Mouse (Mus musculus) midbrain, postnatal 0 days (tissue): ENCODE measurements around the gene Casq2. TPM values are rescaled to one million over a fixed set of nuclear protein-coding genes. Genes with fewer than 3 reads are reported as not detected.
"Not testable (repeated sequence)": the region's sequence is repeated elsewhere in the genome, so short reads cannot be mapped to it uniquely, and the experiment has no call there.

ENCODE experiments used
- ATAC-seq: fragments of 200-750 bp; cut with Nextera tagmentation; 2 replicates; pipeline ENCODE4 v1.8.0; 2017; ENCODE audit warnings: moderate number of reproducible peaks, mild to moderate bottlenecking, moderate TSS enrichment, moderate library complexity; ENCODE audit not compliant: low FRiP score
- DNase-seq: peaks from one replicate; pipeline ENCODE4 v3.0.0-alpha.2; 2015; ENCODE audit warnings: low spot score
- H3K27ac ChIP-seq: fragments of 300-500 bp; sonication (generic); 2 replicates; pipeline ENCODE4 v1.5.1; 2014; ENCODE audit warnings: low read depth, mild to moderate bottlenecking, low read length, mixed read lengths
- H3K27me3 ChIP-seq: fragments of 300-500 bp; sonication (generic); 2 replicates; pipeline ENCODE4 v1.6.1; 2014; ENCODE audit warnings: low read length, control low read depth, mixed read lengths; ENCODE audit not compliant: insufficient read depth
- H3K36me3 ChIP-seq: fragments of 300-500 bp; sonication (generic); 2 replicates; pipeline ENCODE4 v1.6.1; 2014; ENCODE audit warnings: low read length, control low read depth, mixed read lengths; ENCODE audit not compliant: insufficient read depth
- H3K4me1 ChIP-seq: fragments of 300-500 bp; sonication (generic); 2 replicates; pipeline ENCODE4 v1.6.1; 2014; ENCODE audit warnings: mild to moderate bottlenecking, control low read depth, antibody characterized with exemption, low read length, mixed read lengths; ENCODE audit not compliant: insufficient read depth
- H3K4me2 ChIP-seq: fragments of 300-500 bp; sonication (generic); 2 replicates; pipeline ENCODE4 v1.6.1; 2014; ENCODE audit warnings: low read depth, mild to moderate bottlenecking, low read length, mixed read lengths; ENCODE audit not compliant: poor library complexity, severe bottlenecking
- H3K4me3 ChIP-seq: fragments of 300-500 bp; sonication (generic); 2 replicates; pipeline ENCODE4 v1.5.1; 2014; ENCODE audit warnings: low read depth, mild to moderate bottlenecking, low read length, moderate library complexity
- H3K9ac ChIP-seq: fragments of 300-500 bp; sonication (generic); replicated peaks from 2 replicates; pipeline ENCODE4 v1.6.1; 2014; ENCODE audit warnings: mild to moderate bottlenecking, low read length, moderate library complexity, mixed read lengths; ENCODE audit not compliant: poor library complexity, severe bottlenecking
- H3K9me3 ChIP-seq: fragments of 300-500 bp; sonication (generic); 2 replicates; pipeline ENCODE4 v1.6.1; 2016; ENCODE audit warnings: low read length, control low read depth
- CTCF ChIP-seq: IDR thresholded peaks from 2 replicates; pipeline ENCODE4 v1.5.1; 2016; ENCODE audit warnings: antibody characterized with exemption, mild to moderate bottlenecking
- WGBS: fragments of 180-500 bp; shearing (Covaris S2); extraction: QIAGEN DNeasy Blood & Tissue Kit; methylation state at CpG from one replicate; pipeline ENCODE4 v1.1.7; 2014; 5-methylcytosine and 5-hydroxymethylcytosine counted together
- polyA plus RNA-seq: library from polyadenylated mRNA; unstranded; fragments of >200 nt; fragmentation: Nextera tagmentation; extraction: Ambion mirVana; gene quantifications from 2 replicates; pipeline ENCODE4 v1.2.1, GENCODE M21; 2015
- total RNA-seq: library from RNA; depleted of rRNA; stranded (reverse); fragments of >200 nt; gene quantifications from 2 replicates; pipeline ENCODE4 v1.2.3, GENCODE M21; 2014

The Casq2 gene
- total and polyA plus RNA-seq, 2 experiments from 2014 or later, result 0.84 to 0.93 TPM

DNA sequence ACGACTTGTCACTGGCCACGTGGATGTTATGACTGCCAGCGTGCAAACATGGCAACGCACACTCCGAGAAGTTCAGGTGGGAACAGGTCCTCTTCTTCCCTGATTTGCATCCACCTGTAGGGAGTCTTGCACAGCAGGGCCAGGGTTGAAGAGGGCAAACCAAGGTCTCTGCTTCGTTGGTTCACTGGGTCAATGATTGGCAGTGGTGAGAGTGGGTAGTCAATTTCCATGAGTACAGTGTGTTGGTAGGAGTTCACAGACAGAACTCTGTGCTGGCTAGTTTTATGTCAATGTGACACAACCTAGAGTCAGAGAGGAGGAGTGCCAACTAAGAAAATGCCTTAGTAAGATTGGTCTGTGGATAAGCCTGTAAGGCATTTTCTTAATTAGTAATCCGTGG, 67.9 kb downstream of the Casq2 start:
- H3K9ac ChIP-seq, result no peak overlapping the region
- H3K4me2 ChIP-seq, result no peak overlapping the region
- no peaks in the 10 kb centered on the region for H3K27me3 ChIP-seq
- no peak for TF ChIP-seq CTCF
- no peaks in the 10 kb centered on the region for H3K4me1 ChIP-seq
- H3K36me3 ChIP-seq, result no peaks in the 10 kb centered on the region
- H3K4me3 ChIP-seq, result no peak overlapping the region
- 87% methylated on average over 7 of the region's 7 CpGs for WGBS
- no peak overlapping the region for H3K27ac ChIP-seq
- ATAC-seq (no peak), DNase-seq (no peak)
- H3K9me3 ChIP-seq, result no peaks in the 10 kb centered on the region

DNA sequence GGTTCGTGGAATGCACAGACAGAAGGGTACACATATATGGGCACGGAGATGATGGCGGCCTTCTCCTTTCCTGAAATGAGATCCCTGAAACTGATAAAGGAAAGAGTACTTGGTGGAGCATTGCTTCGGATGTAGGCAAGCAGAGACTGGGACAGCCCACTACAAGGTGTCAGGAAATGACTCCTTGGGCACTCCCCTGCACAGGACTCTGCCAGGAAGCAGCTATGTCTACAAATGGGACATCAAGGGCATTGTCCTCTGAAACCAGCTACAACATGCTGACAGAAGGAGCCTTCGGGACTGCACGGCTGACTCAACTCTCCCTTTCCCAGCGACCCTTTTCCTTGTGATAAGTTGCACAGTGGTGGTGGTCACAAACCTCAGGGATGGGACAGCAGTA, 70.5 kb downstream of the Casq2 start:
- no peaks in the 10 kb centered on the region for H3K4me1 ChIP-seq
- 92% methylated on average over 7 of the region's 7 CpGs for WGBS
- TF ChIP-seq CTCF, result no peak
- H3K27ac ChIP-seq, result no peak overlapping the region
- H3K4me3 ChIP-seq, result no peak overlapping the region
- H3K9me3 ChIP-seq, result no peaks in the 10 kb centered on the region
- H3K36me3 ChIP-seq, result no peaks in the 10 kb centered on the region
- no peak for DNase-seq
- no peak for ATAC-seq
- H3K27me3 ChIP-seq, result no peaks in the 10 kb centered on the region
- H3K9ac ChIP-seq, result no peak overlapping the region
- H3K4me2 ChIP-seq, result no peak overlapping the region

DNA sequence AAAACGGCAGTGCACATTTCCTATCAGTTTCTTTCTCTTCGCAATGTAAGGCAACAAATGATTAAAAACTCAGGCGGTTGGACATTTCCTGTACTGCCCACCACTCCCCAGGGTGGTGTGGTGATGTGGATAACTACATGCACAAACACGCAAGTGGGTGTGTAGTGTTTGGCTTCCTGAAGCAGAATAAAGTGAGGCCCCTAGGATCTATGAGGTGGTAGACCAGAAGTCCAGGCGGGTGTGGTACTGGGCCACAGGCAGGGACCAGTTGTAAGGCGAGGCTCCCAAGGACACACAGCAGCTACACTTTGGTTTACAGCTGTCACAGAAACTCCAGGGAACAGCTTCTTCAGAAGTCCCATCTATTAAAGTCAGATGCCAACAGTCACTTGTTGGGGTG, 71.4 kb downstream of the Casq2 start:
- ATAC-seq (no peak), DNase-seq (no peak)
- no peak for TF ChIP-seq CTCF
- WGBS, result 90% methylated on average over 6 of the region's 6 CpGs
- H3K4me2 ChIP-seq, result no peak overlapping the region
- H3K9ac ChIP-seq, result no peak overlapping the region
- no peaks in the 10 kb centered on the region for H3K4me1 ChIP-seq
- H3K9me3 ChIP-seq, result no peaks in the 10 kb centered on the region
- no peak overlapping the region for H3K4me3 ChIP-seq
- no peaks in the 10 kb centered on the region for H3K27me3 ChIP-seq
- H3K27ac ChIP-seq, result no peak overlapping the region
- H3K36me3 ChIP-seq, result no peaks in the 10 kb centered on the region

DNA sequence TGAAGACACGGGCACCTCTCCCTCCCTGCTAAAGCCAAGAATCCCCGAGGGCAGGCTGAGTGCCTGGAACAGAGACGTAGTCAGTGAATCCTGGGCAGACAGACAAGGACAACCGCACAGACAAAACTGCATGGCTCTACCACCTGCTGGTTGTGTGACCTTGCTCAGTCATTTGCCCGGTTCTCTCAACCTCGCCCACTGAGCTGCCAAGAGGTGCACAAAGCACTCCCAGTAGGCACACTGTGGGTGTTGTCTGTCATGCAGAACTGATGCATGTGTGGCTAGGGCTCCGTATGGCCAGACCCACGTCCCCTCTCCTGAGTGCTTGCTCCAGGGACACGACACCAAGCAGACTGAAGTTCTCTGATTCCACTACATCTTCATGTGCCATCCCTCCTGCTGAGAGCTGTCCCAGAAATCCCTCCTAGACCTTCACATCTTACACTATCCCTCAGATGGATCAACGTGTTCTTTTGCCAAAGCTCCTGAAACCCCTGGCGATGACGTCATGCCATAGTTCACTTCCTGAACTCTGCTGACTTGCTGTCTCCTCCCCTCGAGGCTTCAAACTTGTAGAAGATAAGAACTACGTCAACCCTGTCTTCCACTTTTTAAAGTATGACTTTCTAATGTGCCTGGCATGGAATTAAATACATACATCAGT, 72.7 kb downstream of the Casq2 start:
- no peaks in the 10 kb centered on the region for H3K27me3 ChIP-seq
- no peak overlapping the region for H3K4me2 ChIP-seq
- no peak for ATAC-seq
- no peak overlapping the region for H3K27ac ChIP-seq
- 60% methylated on average over 14 of the region's 14 CpGs for WGBS
- H3K4me3 ChIP-seq, result no peak overlapping the region
- no peaks in the 10 kb centered on the region for H3K9me3 ChIP-seq
- no peak for DNase-seq
- TF ChIP-seq CTCF, result no peak
- no peak overlapping the region for H3K9ac ChIP-seq
- no peaks in the 10 kb centered on the region for H3K4me1 ChIP-seq
- H3K36me3 ChIP-seq, result no peaks in the 10 kb centered on the region

DNA sequence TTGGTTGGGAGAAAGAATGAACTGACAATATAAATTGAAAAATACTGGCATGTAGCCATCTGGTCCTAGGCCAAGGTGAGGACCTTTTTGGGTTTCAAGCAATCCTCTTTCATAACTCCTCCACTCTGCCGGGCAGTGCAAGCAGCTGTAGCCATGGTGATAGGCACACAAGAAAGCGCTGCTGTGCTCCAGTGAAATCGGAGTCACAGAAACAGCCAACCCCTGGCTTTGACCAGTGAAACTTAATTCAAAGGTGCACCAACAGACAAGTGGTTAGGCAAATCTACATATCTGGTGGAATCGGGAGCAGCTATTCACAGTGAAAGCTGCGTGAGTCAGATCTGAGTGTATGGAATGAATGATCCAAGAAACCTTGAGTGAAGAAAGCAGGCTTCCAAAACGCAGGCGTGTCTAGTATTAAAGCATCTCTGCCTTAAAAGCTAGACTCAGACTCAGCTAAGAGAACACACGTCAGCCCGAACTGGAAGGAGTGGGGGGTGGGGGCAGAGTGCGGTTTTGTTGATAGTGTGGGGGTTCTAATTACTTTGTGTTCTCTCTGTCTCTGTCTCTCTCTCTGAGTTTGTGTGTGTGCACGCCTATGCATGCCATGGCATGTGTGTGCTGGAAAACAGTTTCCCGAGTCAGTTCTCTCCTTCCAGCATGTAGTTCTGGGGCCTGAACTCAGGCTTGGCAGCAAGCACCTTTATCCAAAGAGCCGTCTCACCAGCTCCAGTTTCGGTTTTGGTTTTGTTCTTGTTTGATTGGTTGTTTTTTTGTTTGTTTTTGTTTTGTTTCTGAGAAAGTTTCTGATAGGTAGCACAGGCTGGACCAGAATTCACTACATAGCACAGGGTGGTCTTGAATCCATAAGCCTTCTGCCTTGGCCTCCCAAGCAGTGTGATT, 73.5 kb downstream of the Casq2 start:
- 50% methylated on average over 14 of the region's 14 CpGs for WGBS
- no peaks in the 10 kb centered on the region for H3K27me3 ChIP-seq
- H3K4me3 ChIP-seq, result no peak overlapping the region
- ATAC-seq, result no peak
- peak; percentile 68 for DNase-seq
- H3K9ac ChIP-seq, result no peak overlapping the region
- no peaks in the 10 kb centered on the region for H3K9me3 ChIP-seq
- H3K36me3 ChIP-seq, result no peaks in the 10 kb centered on the region
- H3K4me1 ChIP-seq, result no peaks in the 10 kb centered on the region
- no peak overlapping the region for H3K4me2 ChIP-seq
- no peak for TF ChIP-seq CTCF
- no peak overlapping the region for H3K27ac ChIP-seq

DNA sequence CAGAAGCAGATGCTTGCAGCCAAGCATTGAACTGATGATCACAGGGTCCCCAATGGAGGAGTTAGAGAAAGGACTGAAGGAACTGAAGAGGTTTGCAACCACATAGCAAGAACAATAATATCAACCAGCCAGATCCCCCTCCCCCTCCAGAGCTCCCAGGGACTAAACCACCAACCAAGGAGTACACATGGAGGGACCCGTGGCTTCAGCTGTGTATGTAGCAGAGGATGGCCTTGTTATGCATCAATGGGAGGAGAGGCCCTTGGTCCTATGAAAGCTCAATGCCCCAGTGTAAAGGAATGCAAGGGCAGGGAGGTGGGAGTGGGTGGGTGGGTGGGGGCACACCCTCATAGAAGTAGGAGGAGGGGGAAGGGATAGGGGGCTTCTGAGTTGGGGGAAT, 77.6 kb downstream of the Casq2 start:
- ATAC-seq, H3K4me1 ChIP-seq, H3K9me3 ChIP-seq, H3K27ac ChIP-seq, H3K36me3 ChIP-seq, H3K4me2 ChIP-seq, H3K9ac ChIP-seq, H3K27me3 ChIP-seq, H3K4me3 ChIP-seq, DNase-seq: not testable (repeated sequence)
- 75% methylated on average over 1 of the region's 1 CpGs for WGBS
